Mouse (Mus musculus): ENCODE measurements around the gene Senp2. TPM values are rescaled to one million over a fixed set of nuclear protein-coding genes. Genes with fewer than 3 reads are reported as not detected.

Gene Senp2
- 76.2 TPM for polyA plus RNA-seq (2015; fragmentation: Illumina TruSeq; extraction: RNeasy Lipid Tissue Mini Kit (QIAGEN cat#74804); ENCODE audit: low read depth, low replicate concordance)

DNA sequence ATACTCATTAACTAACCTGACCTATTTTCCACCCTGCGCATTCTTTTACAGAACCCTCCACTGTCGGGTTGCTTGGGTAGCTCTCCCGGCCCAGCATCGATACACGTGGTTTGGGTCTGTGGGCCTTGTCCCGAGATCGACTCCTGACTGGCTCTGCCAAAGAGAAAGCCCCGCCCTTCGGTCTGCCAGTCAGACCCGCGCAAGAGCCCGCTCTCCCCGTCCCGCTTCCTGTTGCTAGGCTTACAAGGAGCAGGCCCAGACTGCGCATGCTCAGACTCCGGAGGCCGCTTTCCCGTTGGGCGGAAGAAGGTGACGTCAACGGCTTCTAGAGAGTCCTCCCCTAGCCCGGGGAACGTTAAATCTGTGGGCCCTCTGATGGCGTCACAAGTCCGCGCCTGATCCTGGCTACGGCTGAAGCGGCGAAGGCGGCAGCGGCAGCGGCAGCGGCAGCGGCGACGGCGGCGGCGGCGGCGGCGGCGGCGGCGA is at the start of gene Senp2:
Senp2 (plus strand) TSS at position 386 of the 486 bp plus-strand sequence.

DNA sequence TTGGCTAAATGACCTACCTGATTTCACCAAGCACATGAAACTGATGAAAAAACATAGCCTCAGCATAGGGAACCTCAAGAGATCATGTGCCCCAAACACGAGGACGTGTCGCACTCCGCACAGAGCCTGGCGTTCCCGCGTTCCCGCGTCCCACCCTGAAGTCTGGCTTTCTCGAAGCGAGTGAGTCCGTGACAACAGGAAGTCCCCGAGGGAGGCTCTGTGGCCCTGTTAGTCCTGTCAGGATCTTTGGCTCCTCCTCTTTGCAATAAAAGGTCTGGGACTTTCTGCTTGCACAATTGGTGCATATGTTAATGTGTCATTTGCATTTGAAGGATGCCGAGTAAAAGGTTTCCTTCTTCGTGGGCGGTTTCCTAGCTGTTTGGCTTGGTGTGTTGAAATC is 14.0 kb upstream of the Senp2 start, which contains the start of gene Liph:
Liph (minus strand) TSS at position 360 of the 400 bp plus-strand sequence.

Other genes with a start within 250 kb of the Senp2 start
- 3.2 TPM for gene Ehhadh, start 221.7 kb upstream of the Senp2 start, polyA plus RNA-seq (2015; fragmentation: Illumina TruSeq; extraction: RNeasy Lipid Tissue Mini Kit (QIAGEN cat#74804); ENCODE audit: low read depth, low replicate concordance)
- 9.3 TPM for gene Map3k13, start 215.1 kb upstream of the Senp2 start, polyA plus RNA-seq (2015; fragmentation: Illumina TruSeq; extraction: RNeasy Lipid Tissue Mini Kit (QIAGEN cat#74804); ENCODE audit: low read depth, low replicate concordance)
- 21.8 TPM for gene Tmem41a, start 61.9 kb upstream of the Senp2 start, polyA plus RNA-seq (2015; fragmentation: Illumina TruSeq; extraction: RNeasy Lipid Tissue Mini Kit (QIAGEN cat#74804); ENCODE audit: low read depth, low replicate concordance)
- gene Liph, start 13.8 kb upstream of the Senp2 start, polyA plus RNA-seq (2015; fragmentation: Illumina TruSeq; extraction: RNeasy Lipid Tissue Mini Kit (QIAGEN cat#74804); ENCODE audit: low read depth, low replicate concordance): 0.57 TPM
- gene Igf2bp2, start 153.8 kb downstream of the Senp2 start, polyA plus RNA-seq (2015; fragmentation: Illumina TruSeq; extraction: RNeasy Lipid Tissue Mini Kit (QIAGEN cat#74804); ENCODE audit: low read depth, low replicate concordance): 0.57 TPM